Mouse (Mus musculus) intestine, embryonic 15.5 days (tissue): ENCODE data around the gene Prrt4. TPM values are rescaled to one million over a fixed set of nuclear protein-coding genes. Genes with fewer than 3 reads are reported as not detected.

Source experiments
- ATAC-seq: fragments of 200-750 bp; cut with Nextera tagmentation; 2 replicates; pipeline ENCODE4 v1.8.0; 2017; ENCODE audit warnings: moderate TSS enrichment, moderate library complexity
- H3K27ac ChIP-seq: fragments of 300-500 bp; sonication (generic); 2 replicates; pipeline ENCODE4 v1.5.1; 2015; ENCODE audit warnings: mild to moderate bottlenecking, inconsistent platforms
- H3K27me3 ChIP-seq: fragments of 300-500 bp; sonication (generic); replicated peaks from 2 replicates; pipeline ENCODE4 v1.6.1; 2015; ENCODE audit warnings: inconsistent platforms
- H3K36me3 ChIP-seq: fragments of 300-500 bp; sonication (generic); 2 replicates; pipeline ENCODE4 v1.6.1; 2015; ENCODE audit warnings: inconsistent platforms
- H3K4me1 ChIP-seq: fragments of 300-500 bp; sonication (generic); replicated peaks from 2 replicates; pipeline ENCODE4 v1.6.1; 2015; ENCODE audit warnings: inconsistent platforms
- H3K4me2 ChIP-seq: fragments of 300-500 bp; sonication (generic); replicated peaks from 2 replicates; pipeline ENCODE4 v1.6.1; 2015; ENCODE audit warnings: mild to moderate bottlenecking, inconsistent platforms
- H3K4me3 ChIP-seq: fragments of 300-500 bp; sonication (generic); replicated peaks from 2 replicates; pipeline ENCODE4 v1.5.1; 2015; ENCODE audit warnings: inconsistent platforms
- H3K9ac ChIP-seq: fragments of 300-500 bp; sonication (generic); 2 replicates; pipeline ENCODE4 v1.6.1; 2015; ENCODE audit warnings: inconsistent platforms
- H3K9me3 ChIP-seq: fragments of 300-500 bp; sonication (generic); 2 replicates; pipeline ENCODE4 v1.6.1; 2016; ENCODE audit warnings: inconsistent platforms
- WGBS: fragments of 180-500 bp; shearing (Covaris S2); methylation state at CpG from one replicate; pipeline ENCODE4 v1.1.7; 2015; 5-methylcytosine and 5-hydroxymethylcytosine counted together
- polyA plus RNA-seq: library from polyadenylated mRNA; unstranded; fragments of >200 nt; fragmentation: Nextera tagmentation; extraction: Ambion mirVana; gene quantifications from 2 replicates; pipeline ENCODE4 v1.2.1, GENCODE M21; 2015

Prrt4 gene
- polyA plus RNA-seq, 1 experiment from 2014 or later = 0.50 TPM

GRCm38 (mm10) chr6:29206006-29206405 lies 26.6 kb upstream of the Prrt4 start:
- Histone ChIP-seq H3K4me1 (peaks cover under 1% of the 10 kb centered on the region; the same call in 1 of the 2 replicates), H3K9ac (no peak overlapping the region), H3K36me3 (peaks cover 14% of the 10 kb centered on the region), H3K4me3 (no peak overlapping the region), H3K27ac (no peak overlapping the region), H3K9me3 (no peaks in the 10 kb centered on the region), H3K4me2 (no peak overlapping the region), H3K27me3 (no peaks in the 10 kb centered on the region)
- WGBS = 94% methylated on average over 10 of the region's 10 CpGs
- ATAC-seq = no peak

GRCm38 (mm10) chr6:29204932-29205614 lies 25.7 kb upstream of the Prrt4 start:
- no peak overlapping the region for H3K9ac ChIP-seq
- no peak overlapping the region for H3K27ac ChIP-seq
- no peaks in the 10 kb centered on the region for H3K4me1 ChIP-seq
- H3K36me3 ChIP-seq = peaks cover 14% of the 10 kb centered on the region
- H3K27me3 ChIP-seq = no peaks in the 10 kb centered on the region
- WGBS = 57% methylated on average over 15 of the region's 15 CpGs
- H3K4me3 ChIP-seq = no peak overlapping the region
- H3K4me2 ChIP-seq = no peak overlapping the region
- ATAC-seq = peak; percentile 36; the same call in 1 of the 2 replicates
- no peaks in the 10 kb centered on the region for H3K9me3 ChIP-seq

- Histone ChIP-seq H3K27ac (no peak overlapping the region), H3K27me3 (no peaks in the 10 kb centered on the region), H3K36me3 (peaks cover 14% of the 10 kb centered on the region), H3K4me2 (no peak overlapping the region), H3K4me3 (no peak overlapping the region), H3K9me3 (no peaks in the 10 kb centered on the region), H3K9ac (no peak overlapping the region), H3K4me1 (0 out of 2 replicates have a peak, but pooled peaks cover under 1% of the 10 kb centered on the region)
- WGBS = 86% methylated on average over 6 of the region's 6 CpGs
- ATAC-seq = no peak
These were observed 24.6 kb upstream of the Prrt4 start for GRCm38 (mm10) chr6:29203861-29204585.

- Histone ChIP-seq H3K9ac (no peak overlapping the region), H3K4me1 (0 out of 2 replicates have a peak, but pooled peaks cover 7% of the 10 kb centered on the region), H3K36me3 (peaks cover 14% of the 10 kb centered on the region), H3K4me3 (no peak overlapping the region), H3K27me3 (no peaks in the 10 kb centered on the region), H3K4me2 (no peak overlapping the region), H3K9me3 (no peaks in the 10 kb centered on the region), H3K27ac (no peak overlapping the region)
- WGBS = 90% methylated on average over 13 of the region's 13 CpGs
- ATAC-seq = no peak
These were observed 23.7 kb upstream of the Prrt4 start for GRCm38 (mm10) chr6:29203096-29203495.

- H3K27ac ChIP-seq = no peak overlapping the region
- WGBS = 85% methylated on average over 8 of the region's 8 CpGs
- H3K4me1 ChIP-seq = 0 out of 2 replicates have a peak, but pooled peaks cover 7% of the 10 kb centered on the region
- 0 out of 2 replicates have a peak, but pooled peaks cover under 1% of the 10 kb centered on the region for H3K27me3 ChIP-seq
- no peaks in the 10 kb centered on the region for H3K9me3 ChIP-seq
- H3K4me3 ChIP-seq = no peak overlapping the region
- no peak overlapping the region for H3K4me2 ChIP-seq
- peaks cover 14% of the 10 kb centered on the region for H3K36me3 ChIP-seq
- no peak overlapping the region for H3K9ac ChIP-seq
- no peak for ATAC-seq
These were observed 22.6 kb upstream of the Prrt4 start for GRCm38 (mm10) chr6:29201988-29202387.

GRCm38 (mm10) chr6:29201341-29201740 lies 22.0 kb upstream of the Prrt4 start:
- H3K36me3 ChIP-seq = peaks cover 14% of the 10 kb centered on the region
- no peaks in the 10 kb centered on the region for H3K9me3 ChIP-seq
- H3K4me1 ChIP-seq = 0 out of 2 replicates have a peak, but pooled peaks cover 7% of the 10 kb centered on the region
- no peak overlapping the region for H3K4me3 ChIP-seq
- no peak overlapping the region for H3K9ac ChIP-seq
- H3K27ac ChIP-seq = no peak overlapping the region
- no peak overlapping the region for H3K4me2 ChIP-seq
- 97% methylated on average over 5 of the region's 5 CpGs for WGBS
- no peak for ATAC-seq
- 0 out of 2 replicates have a peak, but pooled peaks cover 3% of the 10 kb centered on the region for H3K27me3 ChIP-seq

- WGBS = 66% methylated on average over 3 of the region's 3 CpGs
- H3K27me3 ChIP-seq = 0 out of 2 replicates have a peak, but pooled peaks cover 3% of the 10 kb centered on the region
- no peak for ATAC-seq
- no peak overlapping the region for H3K9ac ChIP-seq
- H3K4me2 ChIP-seq = no peak overlapping the region
- 0 out of 2 replicates have a peak, but pooled peaks cover 7% of the 10 kb centered on the region for H3K4me1 ChIP-seq
- H3K27ac ChIP-seq = no peak overlapping the region
- H3K36me3 ChIP-seq = peaks cover 14% of the 10 kb centered on the region
- H3K4me3 ChIP-seq = no peak overlapping the region
- no peaks in the 10 kb centered on the region for H3K9me3 ChIP-seq
These were observed 21.1 kb upstream of the Prrt4 start for GRCm38 (mm10) chr6:29200496-29200895.

- H3K4me3 ChIP-seq = peak overlapping the region; percentile 36; the same call in 1 of the 2 replicates
- H3K27ac ChIP-seq = no peak overlapping the region
- peak overlapping the region; percentile 18; the same call in 1 of the 2 replicates for H3K9ac ChIP-seq
- WGBS = 35% methylated on average over 8 of the region's 8 CpGs
- peak overlapping the region; percentile 70 for H3K4me2 ChIP-seq
- H3K9me3 ChIP-seq = no peaks in the 10 kb centered on the region
- H3K36me3 ChIP-seq = peaks cover 8% of the 10 kb centered on the region; the same call in 1 of the 2 replicates
- 0 out of 2 replicates have a peak, but pooled peaks cover 7% of the 10 kb centered on the region for H3K4me1 ChIP-seq
- H3K27me3 ChIP-seq = 0 out of 2 replicates have a peak, but pooled peaks cover 3% of the 10 kb centered on the region
- ATAC-seq = no peak
These were observed 20.0 kb upstream of the Prrt4 start for GRCm38 (mm10) chr6:29199223-29199855.

GRCm38 (mm10) chr6:29198309-29199222 lies 19.2 kb upstream of the Prrt4 start:
- Histone ChIP-seq H3K9ac (peak overlapping the region; percentile 18; the same call in 1 of the 2 replicates), H3K9me3 (no peaks in the 10 kb centered on the region), H3K4me3 (peak overlapping the region; percentile 36), H3K36me3 (0 out of 2 replicates have a peak, but pooled peaks cover 3% of the 10 kb centered on the region), H3K4me2 (peak overlapping the region; percentile 70), H3K27me3 (0 out of 2 replicates have a peak, but pooled peaks cover 3% of the 10 kb centered on the region), H3K4me1 (0 out of 2 replicates have a peak, but pooled peaks cover 7% of the 10 kb centered on the region), H3K27ac (no peak overlapping the region)
- peak; percentile 92 for ATAC-seq
- 12% methylated on average over 25 of the region's 25 CpGs for WGBS

- 76% methylated on average over 5 of the region's 5 CpGs for WGBS
- Histone ChIP-seq H3K36me3 (no peaks in the 10 kb centered on the region), H3K9me3 (no peaks in the 10 kb centered on the region), H3K4me1 (0 out of 2 replicates have a peak, but pooled peaks cover 7% of the 10 kb centered on the region), H3K27ac (no peak overlapping the region), H3K27me3 (0 out of 2 replicates have a peak, but pooled peaks cover 3% of the 10 kb centered on the region), H3K4me2 (no peak overlapping the region), H3K9ac (no peak overlapping the region), H3K4me3 (no peak overlapping the region)
- ATAC-seq = no peak
These were observed 16.7 kb upstream of the Prrt4 start for GRCm38 (mm10) chr6:29195846-29196698.
